Mouse (Mus musculus) left cerebral cortex, postnatal 4 days (tissue): ENCODE measurements around the gene Hoxd9. TPM values are rescaled to one million over a fixed set of nuclear protein-coding genes. Genes with fewer than 3 reads are reported as not detected.
A peak's percentile ranks its signal among the peaks of the same experiment; 100 is the strongest.

Experiments used
- DNase-seq: peaks from one replicate; pipeline ENCODE4 v3.0.0-alpha.2; 2022
- intact Hi-C: fragments of 180-260 bp; cut with DNase I; formaldehyde crosslinking; loops from one replicate; pipeline ENCODE4 v1.15.1; 2025
- total RNA-seq, 2 experiments: library from RNA; stranded (reverse); gene quantifications; 2 replicates each; pipeline ENCODE4 v1.2.3; 2021

Gene Hoxd9
- total RNA-seq, 2 experiments from 2014 or later, result not detected

- DNase-seq, result no peak
- intact Hi-C loops, result no loop called here
Measured at GRCm38 (mm10) chr2:74667842-74668357, 29.6 kb upstream of the Hoxd9 start, which contains the start of gene Hoxd13. Hoxd13 (plus strand) TSS chr2:74668310.

GRCm38 (mm10) chr2:74668370-74669229 lies 28.9 kb upstream of the Hoxd9 start:
- no peak for DNase-seq
- intact Hi-C loops, result no loop called here

GRCm38 (mm10) chr2:74669230-74669578 lies 28.3 kb upstream of the Hoxd9 start:
- intact Hi-C loops, result no loop called here
- DNase-seq, result no peak

GRCm38 (mm10) chr2:74669650-74670235 lies 27.8 kb upstream of the Hoxd9 start:
- no peak for DNase-seq
- intact Hi-C loops, result no loop called here

GRCm38 (mm10) chr2:74670632-74671188 lies 26.8 kb upstream of the Hoxd9 start:
- intact Hi-C loops, result no loop called here
- DNase-seq, result no peak

GRCm38 (mm10) chr2:74671847-74672246 lies 25.7 kb upstream of the Hoxd9 start:
- no peak for DNase-seq
- intact Hi-C loops, result no loop called here

- intact Hi-C loops, result no loop called here
- peak; percentile 78 for DNase-seq
Measured at GRCm38 (mm10) chr2:74672481-74673362, 24.8 kb upstream of the Hoxd9 start.

GRCm38 (mm10) chr2:74673835-74674425 lies 23.6 kb upstream of the Hoxd9 start:
- intact Hi-C loops, result no loop called here
- no peak for DNase-seq

- intact Hi-C loops, result no loop called here
Measured at GRCm38 (mm10) chr2:74674881-74675665, 22.5 kb upstream of the Hoxd9 start, which contains the start of gene Hoxd12. Hoxd12 (plus strand) TSS chr2:74675013.

GRCm38 (mm10) chr2:74675666-74676282 lies 21.8 kb upstream of the Hoxd9 start:
- no peak for DNase-seq
- intact Hi-C loops, result no loop called here

More at GRCm38 (mm10) chr2:74674881-74675665, 22.5 kb upstream of the Hoxd9 start, which contains the start of gene Hoxd12:
- no peak for DNase-seq

- intact Hi-C loops, result no loop called here
- no peak for DNase-seq
Measured at GRCm38 (mm10) chr2:74676376-74677052, 21.0 kb upstream of the Hoxd9 start.

- no peak for DNase-seq
- intact Hi-C loops, result no loop called here
Measured at GRCm38 (mm10) chr2:74677106-74677505, 20.4 kb upstream of the Hoxd9 start.

- intact Hi-C loops, result no loop called here
- DNase-seq, result no peak
Measured at GRCm38 (mm10) chr2:74678891-74679595, 18.5 kb upstream of the Hoxd9 start, which contains the start of gene Hoxd11. Hoxd11 (plus strand) TSS chr2:74679557.

- intact Hi-C loops, result no loop called here
- DNase-seq, result no peak
Measured at GRCm38 (mm10) chr2:74679596-74679971, 17.9 kb upstream of the Hoxd9 start.

GRCm38 (mm10) chr2:74679980-74680379 lies 17.5 kb upstream of the Hoxd9 start:
- intact Hi-C loops, result no loop called here
- DNase-seq, result no peak

GRCm38 (mm10) chr2:74680561-74681398 lies 16.7 kb upstream of the Hoxd9 start:
- intact Hi-C loops, result no loop called here
- no peak for DNase-seq
